Mouse (Mus musculus): ENCODE measurements around the gene Klf7.
A peak's percentile ranks its signal among the peaks of the same experiment; 100 is the strongest.

DNA sequence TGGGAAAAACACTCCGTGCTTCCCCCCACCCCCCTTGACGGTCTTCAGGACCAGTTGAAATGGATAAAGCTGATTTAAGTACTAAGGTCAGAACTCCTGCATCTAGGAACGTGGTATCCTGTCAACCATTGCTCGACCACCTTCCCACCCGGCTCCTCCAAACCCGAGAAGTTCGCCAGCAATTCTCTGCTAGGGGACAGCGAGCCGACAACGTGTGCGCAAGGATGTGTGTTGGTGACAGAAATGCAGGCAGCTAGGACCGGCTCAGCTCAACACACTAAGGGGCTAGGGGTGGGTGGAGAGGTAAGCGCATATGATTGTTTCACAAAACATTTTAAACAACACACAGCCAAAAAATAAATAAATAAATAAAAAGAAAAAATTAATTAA, 1.7 kb downstream of the Klf7 start:
- no peak for TF ChIP-seq CTCF (conservative IDR thresholded peaks at IDR 0.05; ENCODE audit: insufficient read depth, insufficient read length, low read depth, low read length)
- peak; percentile 14 for TF ChIP-seq POLR2A (IDR thresholded peaks at IDR 0.05; ENCODE audit: low read depth, low read length)

All from kidney, adult 2 months (tissue).